Mouse (Mus musculus): ENCODE results near the gene Slc7a14.

GRCm38 (mm10) chr3:31157776-31158175 is 152.4 kb downstream of the Slc7a14 start:
- TF ChIP-seq CTCF (IDR thresholded peaks at IDR 0.05; ENCODE audit: extremely low read depth, insufficient read length, insufficient replicate concordance, low read depth, low read length) (no peak), POLR2A (IDR thresholded peaks at IDR 0.05; ENCODE audit: low read depth, low read length) (no peak)
